Mouse (Mus musculus): Measurements from ENCODE around the gene Dner.

Gene Dner

DNA sequence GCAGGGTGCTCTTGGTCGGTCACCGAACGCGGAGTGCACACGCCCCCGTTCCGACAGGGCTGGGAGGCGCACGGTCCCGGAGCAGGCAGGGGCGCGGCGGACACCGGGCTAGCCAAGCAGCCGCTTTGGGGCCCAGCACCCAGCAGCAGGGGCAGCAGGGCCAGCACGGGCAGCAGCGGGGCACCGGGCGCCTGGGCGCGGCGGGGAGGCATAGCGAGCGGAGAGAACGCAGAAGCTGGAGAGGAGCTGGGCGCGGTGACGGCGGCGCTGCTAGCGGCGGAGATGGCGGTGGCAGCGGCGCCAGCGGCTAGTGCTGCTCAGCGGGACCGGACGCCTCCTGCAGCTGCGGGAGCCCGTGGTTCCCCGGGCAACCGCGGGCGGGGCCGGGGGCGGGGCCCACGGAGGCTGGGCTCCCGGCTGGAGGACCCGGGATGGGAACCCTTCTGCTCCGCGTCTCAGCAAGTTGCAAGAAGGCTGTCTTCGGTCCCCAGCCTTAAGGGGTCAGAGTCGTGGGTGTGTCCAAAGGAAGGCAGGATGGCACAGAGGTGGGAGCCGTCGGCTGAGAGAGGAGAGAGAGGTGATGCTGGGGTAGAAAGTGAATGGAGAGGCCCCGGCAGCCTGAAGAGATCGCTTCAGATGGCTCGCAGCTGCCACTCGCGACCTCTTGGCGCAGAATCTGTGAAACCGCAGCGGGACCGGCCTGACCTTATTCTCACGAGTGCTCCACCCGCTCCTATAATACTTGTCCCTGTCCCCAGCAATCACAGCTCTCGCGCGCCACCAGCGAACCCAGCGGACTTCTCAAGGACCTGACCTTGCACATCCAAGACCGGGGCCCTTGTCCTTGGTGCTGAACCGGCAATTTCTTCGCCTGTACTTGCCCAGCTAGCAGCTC, at the start of gene Dner:
Gene Dner (minus strand): TSS at position 705 of the 895 bp plus-strand sequence.
- DNase-seq (ENCODE audit: extremely low spot score): peak; percentile 87

DNA sequence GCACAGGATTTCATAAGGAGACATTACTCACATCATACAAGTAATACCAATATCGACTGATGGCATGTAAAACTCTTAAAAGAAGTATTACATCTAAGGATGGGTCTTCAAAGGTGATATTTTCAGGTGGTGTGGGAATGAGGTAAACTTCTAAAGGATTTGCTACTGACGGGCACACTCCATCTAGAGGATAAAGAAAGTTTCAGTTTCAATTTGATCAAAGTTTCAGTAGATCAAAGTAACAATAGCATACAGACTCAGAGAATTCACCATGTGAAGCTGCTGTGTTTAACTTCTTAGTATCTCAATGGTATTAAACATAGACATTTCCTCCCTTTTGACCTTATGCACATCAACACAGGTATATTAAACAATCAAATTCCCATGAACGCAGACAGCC, 46.1 kb upstream of the Dner start:
- no peak for DNase-seq (ENCODE audit: extremely low spot score)

DNA sequence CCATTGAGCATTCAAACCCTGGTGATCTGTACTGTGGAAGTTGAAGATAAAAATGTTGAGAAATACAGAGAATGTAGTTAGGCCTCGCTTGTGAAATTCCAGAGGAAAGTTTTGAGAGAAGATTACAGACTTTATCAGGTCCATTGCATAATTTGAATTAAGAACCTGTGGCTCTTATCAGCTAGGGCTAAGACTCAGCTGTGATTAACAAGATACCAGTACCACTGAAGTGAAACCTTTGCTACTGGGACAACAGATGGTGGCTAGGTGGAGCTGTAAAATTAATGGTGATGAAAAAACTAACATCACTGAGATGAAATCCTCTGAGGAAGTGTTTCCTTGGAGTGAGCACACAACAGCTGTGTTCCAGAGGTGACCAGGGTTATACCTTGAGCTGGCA, 44.1 kb upstream of the Dner start:
- DNase-seq (ENCODE audit: extremely low spot score): no peak

DNA sequence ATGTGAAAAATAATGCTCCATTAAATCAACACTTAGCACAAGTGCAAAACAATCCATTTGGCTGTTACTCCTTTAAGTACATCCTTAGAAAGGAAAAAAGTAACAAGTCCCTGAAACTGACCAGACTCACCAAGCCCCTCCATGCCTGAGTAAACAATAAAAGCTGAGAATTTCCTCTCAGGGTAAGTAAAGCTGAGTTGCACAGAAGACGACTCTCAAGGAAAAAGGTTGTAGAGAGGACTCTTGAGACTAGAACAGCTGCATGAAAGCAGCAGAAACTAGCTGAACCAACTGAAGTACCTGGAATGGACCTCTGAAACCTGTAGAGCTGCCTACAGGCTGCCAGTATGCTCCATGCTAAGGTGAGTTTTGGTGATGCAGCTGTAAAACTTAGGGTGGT, 41.1 kb upstream of the Dner start:
- no peak for DNase-seq (ENCODE audit: extremely low spot score)

DNA sequence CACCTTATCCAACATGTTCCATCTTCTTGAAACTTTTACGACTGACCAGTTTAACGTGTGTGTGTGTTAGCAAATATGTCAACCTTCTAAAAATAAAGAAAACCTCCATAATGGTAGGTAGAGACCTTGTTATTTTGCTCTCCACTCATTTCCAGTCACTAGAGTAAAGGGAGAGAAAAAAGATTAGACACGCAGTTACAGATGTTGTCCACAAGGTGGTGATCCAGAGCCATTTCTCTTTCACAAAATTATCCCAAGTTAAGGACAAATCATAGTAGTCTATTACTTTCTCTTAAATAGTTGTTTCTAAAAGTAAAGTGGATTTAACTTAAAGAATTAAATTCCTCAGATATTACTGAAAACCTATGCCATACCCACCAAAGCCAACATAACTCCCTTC, 37.8 kb upstream of the Dner start:
- DNase-seq (ENCODE audit: extremely low spot score): peak; percentile 17

DNA sequence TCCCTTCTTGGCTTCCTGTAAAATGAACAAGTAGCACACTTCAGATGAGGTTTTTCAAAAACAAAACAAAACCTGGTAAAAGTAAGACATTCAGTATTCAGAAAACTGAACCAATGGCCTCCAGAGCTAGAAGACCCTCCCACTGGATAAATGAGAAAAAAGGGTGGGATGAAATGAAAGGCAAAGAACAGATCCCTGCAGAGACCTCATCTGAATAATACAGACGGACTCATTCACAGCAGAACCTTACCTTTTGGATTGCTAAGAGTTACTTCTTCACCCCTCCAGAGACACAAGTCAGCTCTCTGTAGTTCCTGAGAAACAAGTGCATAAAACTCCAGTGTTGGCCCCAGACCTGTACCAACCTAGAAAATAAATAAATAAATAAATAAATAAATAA, 35.7 kb upstream of the Dner start:
- no peak for DNase-seq (ENCODE audit: extremely low spot score)

DNA sequence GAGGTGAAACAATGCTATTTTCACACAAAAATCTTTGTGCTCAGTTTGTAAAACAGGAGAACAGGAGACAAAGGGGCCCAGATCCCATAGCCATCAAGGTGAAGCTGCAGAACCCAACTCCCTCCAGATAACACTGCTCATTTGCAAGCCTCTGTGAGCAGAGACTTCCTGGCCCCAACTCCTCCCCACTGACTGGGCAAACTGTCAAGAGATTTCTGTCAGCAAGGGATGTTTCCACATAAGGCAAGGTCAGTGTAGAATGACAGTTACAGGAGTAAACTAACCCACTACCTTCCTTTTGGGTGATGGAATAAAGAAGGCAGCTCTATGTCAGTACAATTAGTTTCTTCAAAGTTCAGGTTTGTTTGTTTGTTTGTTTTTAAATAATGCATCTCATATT, 26.8 kb upstream of the Dner start:
- no peak for DNase-seq (ENCODE audit: extremely low spot score)

DNA sequence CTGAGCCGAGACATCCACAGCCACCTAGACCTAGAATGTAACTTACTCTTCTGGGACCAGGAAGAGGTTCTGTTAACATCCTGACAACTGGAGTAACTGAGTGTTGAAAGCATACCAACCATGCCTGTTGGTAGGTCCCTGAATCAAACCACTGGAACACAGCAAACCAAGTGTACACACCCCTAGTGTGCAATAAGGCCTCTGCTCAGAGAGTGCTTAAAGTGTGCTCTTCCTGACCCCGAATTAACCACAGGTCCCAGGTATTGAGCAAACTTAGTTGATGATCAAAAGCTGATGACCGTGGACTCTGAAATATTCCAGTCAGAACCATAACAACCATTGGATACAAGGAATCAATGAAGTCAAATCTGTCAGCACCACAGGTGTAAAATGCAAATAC, 26.4 kb upstream of the Dner start:
- no peak for DNase-seq (ENCODE audit: extremely low spot score)

DNA sequence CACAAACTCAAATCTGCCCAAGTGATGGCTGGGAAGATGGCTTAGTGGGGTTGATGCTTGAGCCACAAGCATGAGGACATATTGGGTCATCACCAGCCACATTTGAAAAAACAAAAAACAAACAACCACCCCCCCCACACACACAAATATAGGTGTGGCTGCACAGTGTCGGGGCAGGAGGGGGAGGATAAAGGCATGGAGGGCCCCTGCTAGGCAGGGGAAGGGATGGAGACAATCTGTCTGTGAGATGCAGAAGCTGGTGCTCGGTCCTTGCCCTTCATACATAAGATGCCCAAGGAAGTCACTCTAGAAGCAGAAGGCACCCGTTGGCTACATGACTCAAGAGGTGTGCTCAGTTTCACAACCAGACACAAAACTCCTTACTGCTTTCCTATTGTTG, 25.9 kb upstream of the Dner start:
- DNase-seq (ENCODE audit: extremely low spot score): no peak

DNA sequence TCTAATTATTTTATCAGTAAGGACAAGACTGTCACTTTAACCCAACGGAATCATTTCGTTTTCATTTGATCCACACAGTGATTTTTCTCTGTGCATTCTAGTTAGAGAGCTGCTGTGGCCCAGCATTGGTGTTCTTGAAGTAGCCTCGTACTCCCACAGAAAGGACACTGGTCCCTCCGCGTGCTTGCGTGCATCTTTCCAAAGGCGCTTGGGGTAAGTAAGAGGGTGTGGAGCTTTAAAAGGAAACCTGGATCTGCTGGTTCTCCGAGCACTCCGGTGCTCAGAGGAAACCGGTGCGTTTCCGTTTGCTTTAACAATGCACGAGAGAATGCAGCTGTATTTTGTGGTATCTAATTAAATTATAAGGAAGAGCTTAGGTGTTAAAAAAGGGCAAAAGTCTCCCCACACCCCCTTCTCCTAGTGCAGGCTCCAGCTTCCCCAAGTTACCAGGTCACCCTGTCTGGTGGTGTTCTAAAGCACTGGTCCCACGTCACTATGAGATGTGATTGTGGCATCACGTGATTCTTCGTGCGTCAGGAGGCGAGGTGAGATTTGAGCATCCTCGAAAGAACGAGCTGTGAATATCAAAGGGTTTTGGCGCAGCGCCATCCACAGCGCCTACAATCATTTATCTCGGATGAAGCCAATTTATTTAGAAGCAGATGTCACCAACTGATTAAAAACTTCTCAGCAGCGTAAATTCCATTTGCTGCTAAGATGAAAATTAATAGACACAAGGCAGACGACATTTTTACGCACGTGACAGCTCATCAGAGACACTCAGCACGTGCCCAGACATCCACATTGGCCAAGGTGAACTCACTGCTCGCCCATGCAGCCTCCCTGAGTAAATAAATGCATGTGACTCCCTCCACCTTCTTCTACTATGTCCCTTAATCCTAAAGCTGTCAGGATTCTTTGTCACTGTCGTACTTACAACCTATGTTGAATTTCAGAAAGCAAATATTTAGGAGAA, 14.1 kb upstream of the Dner start:
- DNase-seq (ENCODE audit: extremely low spot score): no peak

DNA sequence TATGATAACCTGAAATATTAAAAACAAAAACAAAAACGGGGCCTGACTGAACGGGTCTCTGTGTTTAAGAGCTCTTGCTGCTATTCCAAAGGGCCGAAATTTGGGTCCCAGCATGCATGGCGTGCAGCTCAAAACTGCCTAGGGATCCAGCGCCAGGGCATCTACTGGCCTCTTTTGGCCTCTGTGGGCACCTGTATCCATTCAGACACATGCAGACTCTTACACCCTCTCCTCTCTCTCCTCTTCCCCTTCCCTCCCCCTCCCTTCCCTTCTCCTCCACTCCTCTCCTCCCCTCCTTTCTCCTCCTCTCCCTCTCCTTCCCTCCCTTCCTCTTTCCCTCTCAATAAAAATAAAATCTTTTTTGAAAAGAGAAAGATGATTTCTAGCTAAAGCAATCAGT, 13.4 kb upstream of the Dner start:
- DNase-seq (ENCODE audit: extremely low spot score): no peak

DNA sequence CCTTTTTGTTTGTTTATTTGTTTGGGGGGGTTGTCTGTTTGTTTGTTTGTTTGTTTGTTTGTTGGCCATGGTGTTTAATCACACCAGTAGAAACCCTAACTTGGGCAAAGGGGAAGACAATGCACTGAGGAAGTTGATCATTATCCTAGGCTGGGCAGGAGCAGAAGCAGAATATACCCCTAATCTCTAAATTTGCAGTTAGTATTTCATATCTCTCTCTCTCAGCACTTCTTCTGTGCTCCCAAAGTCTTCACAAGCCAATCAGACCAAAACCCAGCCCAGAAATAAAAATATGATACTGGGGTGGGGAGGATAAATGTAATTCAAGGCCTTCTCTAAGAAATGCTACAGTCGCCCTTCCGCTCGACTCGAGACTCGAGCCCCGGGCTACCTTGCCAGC, 4.2 kb upstream of the Dner start:
- no peak for DNase-seq (ENCODE audit: extremely low spot score)

DNA sequence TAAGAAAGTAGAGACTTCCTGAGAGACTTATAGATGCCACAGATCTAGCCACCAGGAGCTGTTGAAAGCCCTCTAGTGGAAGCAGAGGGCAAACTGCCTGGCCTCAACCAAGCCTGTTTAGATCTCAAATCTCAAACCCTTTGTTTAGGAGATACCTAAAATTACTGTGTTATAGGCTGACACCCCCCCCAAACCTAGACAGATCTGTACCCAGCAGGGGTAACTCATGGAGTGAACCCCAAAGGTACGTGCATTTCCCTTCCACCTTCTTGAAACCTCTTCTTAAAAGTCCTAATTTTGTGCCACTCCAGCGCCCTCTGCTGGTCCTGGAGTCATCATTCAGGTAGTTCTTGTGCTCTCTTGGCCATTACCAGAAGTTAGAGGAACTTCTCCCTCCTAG, 1.1 kb upstream of the Dner start:
- peak; percentile 47 for DNase-seq (ENCODE audit: extremely low spot score)

DNA sequence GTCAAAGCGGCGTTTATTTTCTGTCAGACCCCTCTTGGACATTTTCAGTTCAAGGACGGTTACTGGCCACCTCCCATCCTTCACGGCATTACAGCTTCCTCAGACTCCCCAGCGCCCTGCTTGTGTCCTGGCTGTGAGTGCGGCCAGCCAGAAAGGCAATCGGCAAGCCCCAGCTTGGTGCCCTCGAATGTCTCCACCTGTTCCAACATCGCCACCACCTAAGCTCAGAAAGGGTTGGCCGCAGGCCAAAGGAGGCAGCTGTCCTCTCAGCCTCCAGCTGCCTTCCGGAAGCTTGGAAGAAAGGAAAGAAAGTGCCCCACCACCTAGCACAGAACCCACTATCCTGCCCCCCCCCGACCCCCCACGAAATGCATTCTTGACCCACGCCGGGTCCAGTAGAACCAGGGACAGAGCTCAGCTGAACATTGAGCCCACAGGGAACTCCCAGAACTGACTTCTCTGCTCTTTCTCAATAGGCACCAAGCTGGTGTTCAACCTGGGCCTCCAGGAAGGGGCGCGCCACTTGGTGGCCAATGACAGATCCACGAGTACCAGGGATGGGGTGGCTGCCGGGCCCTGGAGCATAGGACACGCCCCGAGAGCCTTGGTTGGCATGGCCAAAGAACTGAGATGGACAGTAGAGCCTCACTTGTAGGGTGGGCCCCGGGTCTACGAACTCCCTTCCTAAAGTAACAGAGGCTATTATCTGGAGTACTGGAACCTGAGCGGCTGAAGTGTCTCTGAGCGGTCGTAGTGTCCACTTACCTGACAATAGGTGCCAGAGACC, 1.1 kb downstream of the Dner start:
- DNase-seq (ENCODE audit: extremely low spot score): peak; percentile 22

DNA sequence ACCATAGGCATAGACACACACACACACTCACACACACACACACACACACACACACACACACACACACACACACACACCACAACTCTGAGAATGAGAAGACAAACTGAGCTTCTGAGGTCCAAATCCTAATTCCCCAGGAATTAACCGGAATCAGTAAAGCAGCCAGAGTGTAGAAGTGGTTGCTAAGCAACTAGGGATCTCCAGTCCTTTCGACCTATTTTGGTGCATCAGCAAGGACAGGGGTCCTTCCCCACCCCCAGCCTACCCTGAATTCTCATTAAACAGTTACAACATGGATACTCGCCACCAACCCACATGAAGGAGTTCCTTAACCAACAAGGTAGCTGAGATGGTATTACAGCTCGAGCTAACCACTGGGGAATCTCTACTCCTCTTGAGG, 18.1 kb downstream of the Dner start:
- DNase-seq (ENCODE audit: extremely low spot score): no peak

DNA sequence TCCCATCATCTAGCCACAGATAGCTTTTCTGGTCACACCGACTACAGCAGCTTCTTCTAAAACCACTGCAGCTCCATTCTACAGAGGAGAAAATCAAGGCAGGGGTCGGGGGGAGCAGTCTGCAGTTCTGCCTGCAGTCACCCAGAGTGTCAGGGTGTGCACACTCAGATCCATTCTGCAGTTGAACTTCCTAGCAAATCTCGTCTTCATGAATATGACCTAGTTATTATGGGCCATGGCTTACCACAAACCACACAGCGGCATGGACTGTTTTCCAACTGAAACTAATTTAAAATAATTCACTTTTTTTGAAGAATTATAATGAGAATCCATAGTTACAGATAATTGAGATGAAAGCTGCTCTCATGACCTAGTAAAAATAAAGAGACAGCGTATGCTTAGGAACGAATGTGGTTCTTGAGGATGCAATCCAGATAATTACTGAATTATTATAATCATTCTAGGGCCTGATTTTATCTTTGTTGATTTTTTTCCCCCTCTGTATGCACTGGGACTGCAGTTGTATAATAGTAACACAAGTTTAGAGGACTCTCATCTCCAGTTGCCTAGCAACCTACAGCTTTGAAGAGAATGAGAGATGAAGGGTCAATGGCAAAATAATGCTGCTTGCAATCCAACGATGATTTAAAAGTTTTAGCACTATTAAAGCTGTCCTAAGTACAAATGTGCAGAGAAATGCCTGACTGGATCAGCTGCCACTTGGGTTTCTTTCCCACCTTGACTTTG, 27.7 kb downstream of the Dner start:
- DNase-seq (ENCODE audit: extremely low spot score): no peak

DNA sequence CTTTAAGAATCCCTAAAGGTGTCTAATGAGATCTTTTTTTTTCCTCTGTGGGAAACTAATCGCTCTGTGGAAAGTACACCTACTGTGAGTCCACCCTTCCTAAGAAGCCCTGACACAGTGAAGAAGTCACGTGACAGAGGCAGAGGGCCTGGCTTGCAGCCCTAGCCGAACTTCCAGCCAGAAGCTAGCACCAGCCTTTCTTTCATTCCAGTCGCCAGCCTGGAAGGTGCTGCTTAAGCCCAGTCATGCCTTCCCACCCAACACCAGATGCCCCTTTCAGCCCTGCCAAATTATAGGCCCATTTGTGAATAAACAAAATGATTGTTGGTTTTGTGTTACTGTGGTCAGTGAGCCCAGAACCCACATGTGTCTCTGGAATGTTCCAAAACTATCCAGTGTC, 28.4 kb downstream of the Dner start:
- DNase-seq (ENCODE audit: extremely low spot score): no peak

DNA sequence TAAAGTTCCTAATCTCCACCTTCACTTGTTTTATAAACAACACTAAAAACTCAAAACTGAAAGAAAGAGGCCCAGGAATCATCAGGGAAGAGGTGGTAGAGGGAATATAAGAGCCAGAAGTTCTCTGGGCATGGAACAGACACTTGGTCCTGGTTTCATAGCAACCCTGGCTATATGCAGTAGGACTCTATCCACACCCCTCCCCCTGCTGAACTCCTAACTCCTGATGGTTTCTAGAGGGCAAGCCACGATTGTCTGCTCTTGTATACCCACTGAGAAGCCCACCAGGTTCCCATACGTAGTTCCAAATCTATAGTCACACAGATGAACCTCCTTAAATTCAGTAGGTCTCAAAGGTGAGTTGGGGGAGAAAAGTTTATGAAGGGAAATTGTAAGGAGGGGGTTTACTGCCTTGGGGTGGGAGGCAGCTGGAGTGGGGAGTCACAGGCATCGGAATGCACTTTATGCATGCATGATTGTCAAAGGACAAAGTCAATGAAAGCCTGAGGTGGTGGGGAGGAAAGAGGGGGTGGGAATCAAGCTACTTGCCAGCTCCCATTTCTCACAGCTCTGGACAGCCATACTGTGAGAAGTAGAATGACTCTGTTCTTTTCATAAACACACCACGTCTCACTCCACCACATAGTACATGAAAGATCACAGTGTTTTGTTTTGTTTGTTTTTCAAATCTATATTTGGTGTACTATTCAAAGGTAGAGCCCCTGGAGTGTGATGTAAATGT, 31.5 kb downstream of the Dner start:
- no peak for DNase-seq (ENCODE audit: extremely low spot score)

DNA sequence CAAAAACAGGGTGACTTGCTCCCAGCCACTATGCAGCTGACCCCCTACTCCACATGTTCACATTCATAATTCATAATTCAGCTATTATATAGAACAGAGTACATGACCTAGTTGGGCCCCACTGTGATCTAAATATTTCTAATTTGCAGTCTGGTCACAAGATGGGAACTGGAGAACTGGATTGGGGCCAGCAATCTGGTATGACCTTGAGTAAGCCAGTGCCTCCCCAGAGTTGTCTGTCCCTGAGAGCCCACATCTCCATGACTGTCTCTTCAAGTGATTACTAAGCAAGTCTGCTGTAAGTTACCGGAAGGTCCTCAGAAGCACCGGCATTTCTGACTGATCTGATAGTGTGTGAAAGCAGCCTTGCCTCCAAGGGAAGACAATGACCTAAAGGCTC, 49.2 kb downstream of the Dner start:
- DNase-seq (ENCODE audit: extremely low spot score): no peak

DNA sequence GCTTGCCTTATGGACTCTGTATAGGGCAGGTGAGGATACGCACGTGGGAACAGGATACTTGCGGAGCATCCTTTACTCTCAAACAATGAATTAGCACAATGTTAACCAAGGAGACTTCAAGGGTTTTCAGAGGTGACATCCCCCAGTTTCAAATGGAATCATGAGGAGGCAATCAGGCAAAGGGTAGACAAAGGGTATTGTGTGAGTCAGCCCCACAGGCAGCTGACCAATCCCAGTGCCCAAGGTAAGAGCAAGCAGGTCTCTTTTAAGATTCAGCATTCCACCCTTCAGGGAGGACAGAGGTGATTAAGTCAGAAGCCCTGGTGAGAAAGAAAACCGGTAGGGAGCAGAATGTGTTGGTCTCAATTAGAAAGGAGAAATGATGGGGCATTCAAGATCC, 55.6 kb downstream of the Dner start:
- no peak for DNase-seq (ENCODE audit: extremely low spot score)

DNA sequence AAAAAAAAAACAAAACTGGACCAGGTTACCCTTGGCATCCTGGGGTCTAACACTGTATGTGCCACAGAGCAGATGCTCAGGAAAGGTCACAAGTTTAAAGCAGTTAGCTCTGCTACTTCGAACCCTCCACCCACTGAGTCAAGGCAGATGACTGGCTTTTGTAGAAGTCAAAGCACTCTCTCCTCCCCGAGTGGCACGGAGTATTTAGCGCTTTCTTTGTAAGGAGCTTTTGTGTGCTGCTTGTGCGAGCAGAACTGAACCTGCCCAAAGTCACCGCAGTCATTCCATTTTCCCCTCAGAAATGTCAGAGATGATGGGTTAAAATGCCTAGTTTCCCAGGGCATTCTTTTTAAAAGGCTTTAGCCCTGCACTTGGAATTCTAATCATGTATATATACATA, 59.1 kb downstream of the Dner start:
- no peak for DNase-seq (ENCODE audit: extremely low spot score)
